Mouse (Mus musculus): ENCODE measurements at regions not wholly inside any gene's neighbourhood (a gene's known extent, or its start where the extent isn't known, plus 50 kb on each side); places are given as distances from the start of the nearest gene placed in this dataset.

- DNase-seq, result no peak
These were observed 111.9 kb upstream of the Zbtb40 start for GRCm38 (mm10) chr4:137160526-137160925.

DNA sequence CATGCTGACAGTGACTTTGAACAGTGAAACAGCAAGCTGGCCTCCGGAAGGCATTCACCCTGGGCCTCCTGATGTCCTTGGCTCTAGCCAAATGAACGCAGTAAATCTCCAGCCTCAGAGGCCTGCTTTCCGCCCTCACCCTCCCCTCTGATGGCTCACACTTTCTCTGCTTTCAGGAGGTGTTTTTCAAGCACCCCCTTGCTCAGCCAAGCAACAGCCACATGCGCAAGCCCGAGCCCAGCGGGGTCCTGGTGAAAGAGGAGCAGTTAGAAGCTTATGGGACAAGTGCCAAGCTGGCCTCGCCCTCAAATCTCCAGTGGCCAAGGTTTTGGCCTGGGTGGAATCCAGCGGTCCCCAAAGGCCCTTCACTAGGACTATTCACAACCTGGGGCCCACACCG lies 109.6 kb upstream of the Zbtb40 start:
- peak; percentile 22 to 24 for DNase-seq

- DNase-seq, result no peak
These were observed 108.0 kb upstream of the Zbtb40 start for GRCm38 (mm10) chr4:137156441-137157105.

DNA sequence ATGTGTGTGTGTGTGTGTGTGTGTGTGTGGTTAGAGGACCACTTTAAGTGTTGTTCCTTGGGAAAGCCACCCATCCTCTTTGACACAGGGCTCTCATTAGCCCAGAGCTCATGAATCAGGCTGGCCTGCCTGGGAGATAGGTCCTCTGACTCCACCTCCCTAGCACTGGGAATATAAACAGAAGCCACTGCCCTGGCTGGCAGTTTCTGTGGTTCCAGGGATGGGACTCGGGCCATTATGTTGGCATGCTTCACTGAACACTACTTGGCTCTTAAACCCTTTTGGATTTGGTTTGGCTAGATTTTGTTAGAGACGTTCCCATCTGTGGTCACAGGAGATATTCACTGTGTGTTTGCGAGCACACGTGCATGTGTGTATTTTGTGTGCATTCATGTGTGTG lies 100.2 kb upstream of the Zbtb40 start:
- DNase-seq, result peak; percentile 54 to 68

- no peak for DNase-seq
These were observed 99.2 kb upstream of the Zbtb40 start for GRCm38 (mm10) chr4:137147795-137148194.

- no peak for DNase-seq
These were observed 97.7 kb upstream of the Zbtb40 start for GRCm38 (mm10) chr4:137146326-137146725.

GRCm38 (mm10) chr4:137142316-137142715 lies 93.7 kb upstream of the Zbtb40 start:
- no peak for DNase-seq

DNA sequence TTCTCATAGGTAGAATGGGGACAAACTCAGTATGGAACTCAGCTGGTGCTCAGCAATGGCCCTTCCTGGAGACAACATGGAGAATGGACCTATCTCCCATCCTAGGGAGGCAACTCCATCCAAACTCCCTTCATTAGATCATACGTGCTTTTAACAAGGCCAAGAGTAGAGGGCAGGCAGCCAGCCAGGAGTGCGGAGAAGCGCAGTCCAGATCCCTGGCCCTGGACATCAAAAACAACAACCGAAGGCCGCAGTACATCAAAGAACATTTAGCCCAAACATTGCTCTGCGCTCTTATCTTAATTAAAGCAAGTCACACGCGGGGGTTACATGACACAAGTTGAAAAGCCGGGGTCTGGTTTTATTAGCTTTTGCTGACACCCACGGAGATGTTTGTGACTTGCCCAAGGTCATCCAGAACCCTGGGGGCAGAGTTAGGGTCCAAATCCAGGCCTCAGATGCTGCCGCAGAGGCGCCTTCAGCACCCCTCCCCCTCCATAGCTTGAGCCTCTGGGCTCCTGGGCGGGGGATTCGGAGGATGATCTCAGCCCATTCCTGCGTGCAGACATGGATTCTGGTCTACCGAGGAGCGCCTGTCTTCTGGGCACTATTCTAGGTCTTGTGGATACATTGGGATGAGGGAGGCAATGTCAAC lies 90.6 kb upstream of the Zbtb40 start:
- DNase-seq, result no peak

- DNase-seq, result no peak
These were observed 89.5 kb upstream of the Zbtb40 start for GRCm38 (mm10) chr4:137138127-137138526.

- DNase-seq, result no peak
These were observed 87.7 kb upstream of the Zbtb40 start for GRCm38 (mm10) chr4:137136313-137136712.

DNA sequence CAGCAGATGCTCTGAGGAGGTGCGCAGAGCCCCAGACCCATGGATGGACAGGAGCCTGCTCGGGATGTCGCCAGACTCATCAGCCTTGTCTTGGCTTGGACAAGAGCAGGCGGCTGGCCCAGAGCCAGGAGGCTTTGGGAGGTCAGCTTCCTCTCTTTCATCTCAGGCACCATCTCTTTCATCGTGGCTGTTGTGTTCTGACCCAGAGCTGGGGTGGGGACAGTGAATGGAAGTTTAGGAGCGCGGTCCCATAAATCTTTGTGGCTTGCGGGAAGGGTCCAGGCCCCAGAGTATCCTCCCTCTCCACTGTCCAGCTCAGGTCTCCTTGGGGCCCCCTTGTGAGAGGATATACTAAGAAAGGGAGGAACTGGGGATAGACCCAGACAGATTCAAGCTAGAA lies 87.2 kb upstream of the Zbtb40 start:
- DNase-seq, result peak; percentile 67 to 81

GRCm38 (mm10) chr4:137134553-137134952 lies 86.0 kb upstream of the Zbtb40 start:
- DNase-seq, result no peak

- DNase-seq, result no peak
These were observed 85.2 kb upstream of the Zbtb40 start for GRCm38 (mm10) chr4:137133789-137134188.

- no peak for DNase-seq
These were observed 82.1 kb upstream of the Zbtb40 start for GRCm38 (mm10) chr4:137130619-137131212.

- DNase-seq, result no peak
These were observed 79.6 kb upstream of the Zbtb40 start for GRCm38 (mm10) chr4:137128152-137128551.

GRCm38 (mm10) chr4:137121684-137122083 lies 73.1 kb upstream of the Zbtb40 start:
- no peak for DNase-seq

DNA sequence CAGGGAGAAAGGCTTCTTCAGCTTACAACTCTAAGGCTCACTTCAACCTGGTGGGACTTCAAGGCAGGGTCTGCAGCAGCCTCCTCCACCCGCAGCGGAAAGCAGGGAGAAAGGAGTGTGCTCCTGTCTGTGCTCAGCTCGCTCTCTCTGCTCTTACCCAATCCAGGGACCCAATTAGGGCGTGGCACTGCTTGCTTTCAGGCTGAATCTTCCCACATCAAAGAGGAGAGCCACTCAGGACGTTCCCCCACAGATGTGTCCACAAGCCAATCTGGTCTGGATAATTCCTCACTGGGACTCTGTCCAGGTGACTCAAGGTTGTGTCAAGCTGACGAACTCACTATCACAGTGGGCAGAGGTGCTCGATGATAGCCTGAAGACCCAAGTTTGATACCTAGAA lies 72.0 kb upstream of the Zbtb40 start:
- no peak for DNase-seq

GRCm38 (mm10) chr4:137118332-137118715 lies 69.7 kb upstream of the Zbtb40 start:
- no peak for DNase-seq

GRCm38 (mm10) chr4:137117471-137118331 lies 69.1 kb upstream of the Zbtb40 start:
- peak in 1 of 2 experiments; percentile 64 for DNase-seq

- DNase-seq, result no peak
These were observed 66.5 kb upstream of the Zbtb40 start for GRCm38 (mm10) chr4:137115062-137115461.

- DNase-seq, result peak; percentile 56 to 59
These were observed 61.7 kb upstream of the Zbtb40 start for GRCm38 (mm10) chr4:137110276-137110675.

DNA sequence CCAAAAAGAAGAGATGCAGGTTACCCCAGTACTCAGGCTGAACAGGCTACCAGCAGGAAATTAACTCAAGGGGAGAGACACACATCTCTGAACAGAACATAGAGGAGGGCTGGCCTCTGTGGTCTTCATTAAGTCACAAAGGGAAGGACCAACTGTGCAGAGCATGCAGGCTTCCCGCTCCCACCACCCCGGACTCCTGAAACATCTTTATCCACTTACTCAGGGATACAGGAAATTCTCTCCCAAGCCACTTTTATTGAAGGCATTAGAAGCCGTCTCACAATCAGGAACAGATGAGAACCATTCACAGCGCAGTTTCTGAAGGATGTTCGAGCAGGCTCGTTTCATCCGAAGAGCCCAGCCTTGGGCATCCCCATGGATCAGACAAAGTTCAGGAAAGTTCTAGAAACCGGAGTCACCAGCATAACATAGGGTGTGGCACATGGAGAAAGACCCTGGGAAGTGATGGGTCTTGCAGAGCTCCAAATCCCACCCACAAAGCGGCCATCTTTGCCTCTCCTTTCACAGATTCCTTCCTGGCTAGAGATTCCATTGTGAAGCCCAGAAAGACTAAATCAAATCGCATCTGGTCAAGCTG lies 55.9 kb upstream of the Zbtb40 start:
- DNase-seq, result no peak

- DNase-seq, result no peak
These were observed 52.6 kb upstream of the Zbtb40 start for GRCm38 (mm10) chr4:137101169-137101568.

Data from cerebellum, postnatal 25 days (tissue).